In the genomic region with DNA sequence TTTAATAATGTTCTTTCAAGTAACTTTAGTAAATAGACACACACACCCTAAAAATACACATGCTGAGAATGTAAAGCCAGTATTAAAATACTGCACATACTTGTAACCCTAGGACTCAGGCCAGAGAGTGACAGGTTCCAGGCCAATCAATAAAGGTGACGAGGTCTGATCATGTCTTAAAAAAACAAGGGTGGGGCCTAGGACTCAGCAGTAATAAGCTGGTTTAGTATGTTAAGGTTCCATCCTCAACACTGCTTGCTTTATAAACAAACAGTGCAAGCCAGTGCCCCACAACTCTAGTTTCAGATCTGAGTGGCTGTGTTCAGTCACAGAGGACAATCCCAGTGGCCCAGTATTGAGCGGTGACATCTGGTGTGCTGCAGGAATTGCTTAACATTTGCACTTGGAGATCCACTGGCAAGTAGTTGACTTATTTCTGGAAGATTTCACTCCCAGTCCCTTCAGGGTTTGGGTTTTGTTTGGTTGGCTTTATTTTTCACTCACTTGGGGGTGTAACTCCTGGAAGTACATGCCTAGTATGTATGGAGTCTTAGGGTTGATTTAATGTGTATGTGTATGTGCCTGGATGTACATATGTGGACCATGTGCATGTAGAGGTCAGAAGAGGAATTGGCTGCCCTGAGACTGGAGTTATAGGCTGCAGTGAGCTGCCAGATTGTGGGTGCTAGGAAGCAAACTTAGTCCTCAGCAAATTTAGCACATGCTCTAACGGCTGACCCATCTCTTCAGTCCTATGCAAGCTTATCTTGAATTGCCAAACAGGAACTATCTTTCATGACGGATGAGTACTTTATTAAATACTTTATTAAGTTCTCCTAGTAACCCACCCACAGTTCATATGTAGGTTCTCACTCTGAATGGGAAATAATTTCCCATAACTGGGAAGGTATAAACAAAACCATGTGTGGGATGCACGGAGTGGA, we compare ENCODE assay signal across 18 mouse cellular contexts.
DNase-seq lines count a peak whose midpoint lies in the region; ATAC-seq and TF ChIP-seq lines count a peak whose summit lies in the region.
"Had no signal": no experiment of that assay in that cellular context is flagged by ENCODE, and none has a peak within 500 bp of the region (broad histone marks: within the 10 kb centered on the region; RNA-seq: fewer than 3 reads in every experiment).

No protein-coding gene starts in this region.

- 72% methylated on average over 5 of the region's 5 CpGs for WGBS in embryonic facial prominence, embryonic 15.5 days
- 85% methylated on average over 5 of the region's 5 CpGs for WGBS in embryonic facial prominence, embryonic 10.5 days
- WGBS in liver, adult 2 months: 57% methylated on average over 5 of the region's 5 CpGs
- WGBS in liver, embryonic 11.5 days: 75% methylated on average over 5 of the region's 5 CpGs

- no peaks in the 10 kb centered on the region for H3K9me3 ChIP-seq in embryonic facial prominence, embryonic 15.5 days (replicated peaks)
- no peaks in the 10 kb centered on the region for H3K9me3 ChIP-seq in embryonic facial prominence, embryonic 10.5 days
- H3K9me3 ChIP-seq in liver, embryonic 11.5 days (ENCODE audit: control insufficient read depth, low read length): no peaks in the 10 kb centered on the region
- H3K9me3 ChIP-seq: embryonic facial prominence, embryonic 13.5 days; forebrain, embryonic 10.5 days; hindbrain, embryonic 12.5 days; limb, embryonic 13.5 days had no signal

- DNase-seq in embryonic facial prominence, embryonic 10.5 days (ENCODE audit: low spot score): no peak
- DNase-seq in liver, adult 2 months (ENCODE audit: extremely low read depth, low read depth, low spot score): peak; percentile 58
- no peak for DNase-seq in liver, embryonic 11.5 days (ENCODE audit: low spot score)
- peak; percentile 63 for DNase-seq in adipocyte (ENCODE audit: low spot score)
- DNase-seq in lung, postnatal 4 days: peak; percentile 18 to 52
- DNase-seq in right cerebral cortex, postnatal 14 days: no peak
- DNase-seq: adrenal gland, postnatal 14 days; cerebellum, adult 11 months; forebrain, postnatal 0 days; kidney, postnatal 4 days; thymus, postnatal 14 days had no signal

- no peak overlapping the region for H3K4me2 ChIP-seq in embryonic facial prominence, embryonic 15.5 days (replicated peaks)
- H3K4me2 ChIP-seq in liver, embryonic 11.5 days: no peak overlapping the region
- H3K4me2 ChIP-seq: embryonic facial prominence, embryonic 13.5 days; hindbrain, embryonic 12.5 days; limb, embryonic 13.5 days had no signal

- H3K9ac ChIP-seq in embryonic facial prominence, embryonic 15.5 days: no peak overlapping the region
- H3K9ac ChIP-seq in liver, adult 2 months (ENCODE audit: low read depth, low read length): no peak overlapping the region
- H3K9ac ChIP-seq in liver, embryonic 11.5 days (ENCODE audit: low read depth, low read length): no peak overlapping the region
- H3K9ac ChIP-seq: embryonic facial prominence, embryonic 13.5 days; forebrain, postnatal 0 days; hindbrain, embryonic 12.5 days; limb, embryonic 13.5 days had no signal

- H3K4me1 ChIP-seq in embryonic facial prominence, embryonic 15.5 days: peaks cover 44% of the 10 kb centered on the region
- H3K4me1 ChIP-seq in embryonic facial prominence, embryonic 10.5 days: peaks cover 25% of the 10 kb centered on the region
- H3K4me1 ChIP-seq in liver, adult 2 months (ENCODE audit: control insufficient read depth, insufficient read depth, low read length): peaks cover 7% of the 10 kb centered on the region; the same call in 1 of the 2 replicates
- 0 out of 2 replicates have a peak, but pooled peaks cover 2% of the 10 kb centered on the region for H3K4me1 ChIP-seq in liver, embryonic 11.5 days (replicated peaks; ENCODE audit: control insufficient read depth, insufficient read depth, low read length)

- TF ChIP-seq CTCF in liver, adult 2 months (IDR thresholded peaks at IDR 0.05; ENCODE audit: low read depth, low read length): no peak

- H3K27ac ChIP-seq in embryonic facial prominence, embryonic 15.5 days (replicated peaks): peak overlapping the region; percentile 39; the same call in 1 of the 2 replicates
- no peak overlapping the region for H3K27ac ChIP-seq in embryonic facial prominence, embryonic 10.5 days (replicated peaks)
- no peak overlapping the region for H3K27ac ChIP-seq in liver, adult 2 months (replicated peaks; ENCODE audit: insufficient read depth, low read depth, low read length)
- no peak overlapping the region for H3K27ac ChIP-seq in liver, embryonic 11.5 days (ENCODE audit: low read depth, low read length)
- H3K27ac ChIP-seq: embryonic facial prominence, embryonic 13.5 days; forebrain, embryonic 10.5 days; hindbrain, embryonic 12.5 days; limb, embryonic 13.5 days had no signal

- no peak for ATAC-seq in embryonic facial prominence, embryonic 15.5 days (ENCODE audit: insufficient number of reproducible peaks, low FRiP score, low TSS enrichment, low read depth)
- no peak for ATAC-seq in liver, embryonic 11.5 days (replicated peaks; ENCODE audit: low FRiP score)
- ATAC-seq in erythroblast, adult 5-6 weeks (replicated peaks; ENCODE audit: low FRiP score, poor library complexity, severe bottlenecking): no peak
- ATAC-seq: activated CD4-positive, CD25-positive, alpha-beta regulatory T cell, adult 4 months; forebrain, postnatal 0 days had no signal

- H3K27me3 ChIP-seq in embryonic facial prominence, embryonic 15.5 days: no peaks in the 10 kb centered on the region
- H3K27me3 ChIP-seq in embryonic facial prominence, embryonic 10.5 days (replicated peaks; ENCODE audit: low read depth, poor library complexity, severe bottlenecking): peaks cover 2% of the 10 kb centered on the region; the same call in 1 of the 2 replicates
- H3K27me3 ChIP-seq in liver, adult 2 months (ENCODE audit: control insufficient read depth, insufficient read depth, low read length): no peaks in the 10 kb centered on the region
- no peaks in the 10 kb centered on the region for H3K27me3 ChIP-seq in liver, embryonic 11.5 days (replicated peaks; ENCODE audit: control insufficient read depth, insufficient read depth, low read length)
- H3K27me3 ChIP-seq: embryonic facial prominence, embryonic 13.5 days; limb, embryonic 13.5 days had no signal

- H3K36me3 ChIP-seq in embryonic facial prominence, embryonic 15.5 days: no peaks in the 10 kb centered on the region
- peaks cover 32% of the 10 kb centered on the region for H3K36me3 ChIP-seq in embryonic facial prominence, embryonic 10.5 days (replicated peaks)
- no peaks in the 10 kb centered on the region for H3K36me3 ChIP-seq in liver, adult 2 months (ENCODE audit: control insufficient read depth, insufficient read depth, low read length)
- no peaks in the 10 kb centered on the region; the same call in 1 of the 2 replicates for H3K36me3 ChIP-seq in liver, embryonic 11.5 days (ENCODE audit: control insufficient read depth, insufficient read depth, low read length)
- H3K36me3 ChIP-seq: hindbrain, embryonic 12.5 days had no signal

- TF ChIP-seq POLR2A in liver, adult 2 months (IDR thresholded peaks at IDR 0.05; ENCODE audit: extremely low read depth, insufficient read depth, low read length): no peak

- H3K4me3 ChIP-seq in embryonic facial prominence, embryonic 15.5 days (replicated peaks): no peak overlapping the region
- no peak overlapping the region for H3K4me3 ChIP-seq in embryonic facial prominence, embryonic 10.5 days
- H3K4me3 ChIP-seq in liver, adult 2 months (ENCODE audit: insufficient read depth, low read depth, low read length): no peak overlapping the region
- no peak overlapping the region for H3K4me3 ChIP-seq in liver, embryonic 11.5 days (ENCODE audit: low read depth, low read length)
- H3K4me3 ChIP-seq: embryonic facial prominence, embryonic 13.5 days; forebrain, embryonic 10.5 days; hindbrain, embryonic 12.5 days; limb, embryonic 13.5 days had no signal

- no peaks in the 10 kb centered on the region for H3K79me2 ChIP-seq in liver, adult 2 months (ENCODE audit: control insufficient read depth, insufficient read depth, low read length)

Comparison
In these comparisons a context has a peak if more than half of its experiments do, and no peak if none do; other contexts are left out.
1. DNase-seq: peak in liver, adult 2 months (single experiment), adipocyte (single experiment) and lung, postnatal 4 days (2 of 2); none in embryonic facial prominence, embryonic 10.5 days (single experiment), liver, embryonic 11.5 days (single experiment) and right cerebral cortex, postnatal 14 days (single experiment).